Mouse (Mus musculus) liver, postnatal 0 days (tissue): ENCODE results near the gene Cdca7. TPM values are rescaled to one million over a fixed set of nuclear protein-coding genes. Genes with fewer than 3 reads are reported as not detected.

Source experiments
- ATAC-seq: fragments of 200-750 bp; cut with Nextera tagmentation; 2 replicates; pipeline ENCODE4 v1.8.0; 2017; ENCODE audit warnings: mild to moderate bottlenecking, moderate library complexity
- DNase-seq: peaks from one replicate; pipeline ENCODE4 v3.0.0-alpha.2; 2016
- H3K27ac ChIP-seq: fragments of 300-500 bp; sonication (generic); 2 replicates; pipeline ENCODE4 v1.5.1; 2014; ENCODE audit warnings: antibody characterized with exemption, moderate library complexity, mild to moderate bottlenecking, low read depth
- H3K27me3 ChIP-seq: fragments of 300-500 bp; sonication (generic); 2 replicates; pipeline ENCODE4 v1.6.1; 2014; ENCODE audit warnings: low read length, control low read depth, mixed read lengths; ENCODE audit not compliant: insufficient read depth
- H3K36me3 ChIP-seq: fragments of 300-500 bp; sonication (generic); replicated peaks from 2 replicates; pipeline ENCODE4 v1.6.1; 2014; ENCODE audit warnings: mild to moderate bottlenecking, control low read depth, low read length, moderate library complexity, mixed read lengths; ENCODE audit not compliant: insufficient read depth
- H3K4me1 ChIP-seq: fragments of 300-500 bp; sonication (generic); 2 replicates; pipeline ENCODE4 v1.6.1; 2014; ENCODE audit warnings: antibody characterized with exemption, mild to moderate bottlenecking, control low read depth; ENCODE audit not compliant: insufficient read depth
- H3K4me2 ChIP-seq: fragments of 300-500 bp; sonication (generic); 2 replicates; pipeline ENCODE4 v1.6.1; 2014; ENCODE audit warnings: low read depth, mild to moderate bottlenecking, low read length, moderate library complexity, mixed read lengths
- H3K4me3 ChIP-seq: fragments of 300-500 bp; sonication (generic); 2 replicates; pipeline ENCODE4 v1.5.1; 2014; ENCODE audit warnings: low read depth, low read length
- H3K9ac ChIP-seq: fragments of 300-500 bp; sonication (generic); replicated peaks from 2 replicates; pipeline ENCODE4 v1.6.1; 2014; ENCODE audit warnings: mild to moderate bottlenecking, moderate library complexity
- H3K9me3 ChIP-seq: fragments of 300-500 bp; sonication (generic); 2 replicates; pipeline ENCODE4 v1.6.1; 2016; ENCODE audit warnings: mild to moderate bottlenecking, control low read depth, low read length, mixed read lengths
- CTCF ChIP-seq: sonication (generic); IDR thresholded peaks from 2 replicates; pipeline ENCODE4 v1.5.1; 2016; ENCODE audit warnings: antibody characterized with exemption, low read depth
- EP300 ChIP-seq: IDR thresholded peaks from 2 replicates; pipeline ENCODE4 v1.6.1; 2016; ENCODE audit warnings: antibody characterized with exemption, low read depth, mild to moderate bottlenecking
- WGBS: fragments of 180-500 bp; shearing (Covaris S2); extraction: QIAGEN DNeasy Blood & Tissue Kit; methylation state at CpG from one replicate; pipeline ENCODE4 v1.1.7; 2014; ENCODE audit not compliant: insufficient replicate concordance; 5-methylcytosine and 5-hydroxymethylcytosine counted together
- polyA plus RNA-seq: library from polyadenylated mRNA; unstranded; fragments of >200 nt; fragmentation: Nextera tagmentation; extraction: Ambion mirVana; gene quantifications from 2 replicates; pipeline ENCODE4 v1.2.1, GENCODE M21; 2015

The Cdca7 gene
- polyA plus RNA-seq, 1 experiment from 2014 or later: 31.7 TPM

GRCm38 (mm10) chr2:72502041-72502813 lies 26.3 kb downstream of the Cdca7 start:
- Histone ChIP-seq H3K4me2 (no peak overlapping the region), H3K36me3 (no peaks in the 10 kb centered on the region), H3K4me1 (no peaks in the 10 kb centered on the region), H3K27ac (no peak overlapping the region), H3K4me3 (no peak overlapping the region), H3K9me3 (no peaks in the 10 kb centered on the region), H3K9ac (no peak overlapping the region), H3K27me3 (peaks cover 13% of the 10 kb centered on the region; the same call in 1 of the 2 replicates)
- WGBS: 78% methylated on average over 16 of the region's 16 CpGs
- TF ChIP-seq EP300: no peak
- TF ChIP-seq CTCF: no peak
- DNase-seq: no peak
- ATAC-seq: no peak

GRCm38 (mm10) chr2:72503646-72504045 lies 27.7 kb downstream of the Cdca7 start:
- H3K4me2 ChIP-seq: no peak overlapping the region
- ATAC-seq (no peak), DNase-seq (no peak)
- H3K27me3 ChIP-seq: peaks cover 13% of the 10 kb centered on the region; the same call in 1 of the 2 replicates
- no peaks in the 10 kb centered on the region for H3K4me1 ChIP-seq
- TF ChIP-seq CTCF: no peak
- TF ChIP-seq EP300: no peak
- no peak overlapping the region for H3K9ac ChIP-seq
- H3K27ac ChIP-seq: no peak overlapping the region
- H3K4me3 ChIP-seq: no peak overlapping the region
- no peaks in the 10 kb centered on the region for H3K9me3 ChIP-seq
- WGBS: 65% methylated on average over 9 of the region's 9 CpGs
- no peaks in the 10 kb centered on the region for H3K36me3 ChIP-seq

DNA sequence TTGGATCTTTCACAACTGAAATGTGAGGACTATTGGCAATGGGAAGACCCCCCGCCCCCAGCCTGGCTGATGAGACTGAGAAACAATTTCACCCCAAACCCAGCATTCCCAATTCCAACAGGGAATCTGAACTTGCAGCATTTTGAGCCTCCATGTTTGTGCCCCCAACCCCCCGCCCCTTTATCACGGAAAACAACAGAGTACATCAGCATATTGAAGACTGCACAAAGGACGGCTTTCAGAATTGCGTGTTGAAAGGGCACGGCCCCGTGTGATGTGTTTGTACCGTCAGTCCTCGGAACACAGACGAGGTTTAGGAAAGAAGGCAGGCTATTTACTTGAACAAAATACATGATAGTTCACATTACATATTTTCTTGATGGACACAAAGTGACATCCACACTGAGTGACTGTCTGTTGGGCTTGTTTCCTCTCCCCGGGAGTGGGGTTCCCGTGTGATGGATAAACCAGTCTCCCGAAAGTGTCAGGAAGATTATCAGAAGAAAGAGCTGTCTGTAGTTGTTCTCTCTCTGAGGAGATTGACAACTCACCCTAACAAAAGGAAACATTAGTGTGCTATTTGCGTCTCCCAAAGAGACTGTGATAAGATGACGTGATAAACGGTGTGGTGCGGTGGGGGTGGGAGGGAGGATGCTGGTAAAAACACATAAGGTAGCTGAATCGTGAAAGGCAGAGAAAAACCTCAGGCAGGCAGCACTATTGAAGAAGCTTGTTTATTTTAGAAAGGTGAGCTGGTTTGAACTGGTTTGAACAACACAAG lies 32.1 kb downstream of the Cdca7 start:
- no peak overlapping the region for H3K4me2 ChIP-seq
- H3K4me3 ChIP-seq: no peak overlapping the region
- DNase-seq (no peak), ATAC-seq (no peak)
- WGBS: 36% methylated on average over 18 of the region's 18 CpGs
- H3K36me3 ChIP-seq: no peaks in the 10 kb centered on the region
- H3K4me1 ChIP-seq: no peaks in the 10 kb centered on the region
- H3K27me3 ChIP-seq: no peaks in the 10 kb centered on the region
- H3K27ac ChIP-seq: no peak overlapping the region
- no peaks in the 10 kb centered on the region for H3K9me3 ChIP-seq
- TF ChIP-seq CTCF: no peak
- no peak for TF ChIP-seq EP300
- H3K9ac ChIP-seq: no peak overlapping the region

DNA sequence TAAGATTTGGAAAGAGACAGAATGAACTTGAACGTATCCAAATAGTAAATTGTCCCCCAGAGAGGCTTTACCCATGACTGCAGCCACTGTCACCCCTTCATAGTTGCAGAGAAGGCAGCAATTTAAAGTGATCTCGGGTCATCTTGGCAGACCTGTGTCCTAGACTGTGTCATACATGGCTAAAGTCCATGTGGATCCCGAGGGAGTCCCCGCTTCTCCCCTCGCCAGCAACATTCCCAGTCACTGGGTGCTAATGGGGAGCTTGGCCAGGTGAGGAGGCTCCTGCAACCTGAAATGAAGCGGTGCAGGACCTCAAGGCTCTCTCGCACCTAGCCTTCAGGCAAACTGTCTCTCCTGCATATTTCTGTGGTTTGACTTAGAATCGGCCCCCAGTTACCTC lies 32.9 kb downstream of the Cdca7 start:
- 72% methylated on average over 8 of the region's 8 CpGs for WGBS
- no peaks in the 10 kb centered on the region for H3K27me3 ChIP-seq
- DNase-seq: no peak

DNA sequence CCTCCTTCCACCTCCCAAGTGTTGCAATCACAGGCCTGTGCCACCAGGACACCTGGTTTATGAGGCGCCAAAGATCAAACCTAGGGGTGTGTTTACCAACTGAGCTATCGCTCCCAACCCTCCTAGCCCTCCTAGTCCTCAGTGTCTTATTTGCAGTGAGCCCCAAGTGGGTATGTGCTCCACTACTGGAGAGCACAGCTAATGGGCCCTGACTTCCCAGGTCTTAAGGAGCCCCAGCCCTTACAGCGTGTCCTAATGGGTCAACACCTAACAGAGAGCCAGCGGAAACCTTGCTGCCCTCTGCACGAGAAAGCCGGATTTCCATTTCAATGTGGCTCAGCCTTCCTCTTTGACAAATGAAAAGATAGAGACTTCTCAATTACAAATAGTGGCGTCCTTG lies 39.6 kb downstream of the Cdca7 start:
- Histone ChIP-seq H3K4me1 (no peaks in the 10 kb centered on the region), H3K4me3 (no peak overlapping the region), H3K9me3 (no peaks in the 10 kb centered on the region), H3K9ac (no peak overlapping the region), H3K4me2 (no peak overlapping the region), H3K27me3 (peaks cover 17% of the 10 kb centered on the region), H3K27ac (no peak overlapping the region), H3K36me3 (no peaks in the 10 kb centered on the region)
- ATAC-seq: no peak
- DNase-seq: no peak
- TF ChIP-seq CTCF (no peak), EP300 (no peak)
- 43% methylated on average over 7 of the region's 7 CpGs for WGBS

More for the DNA sequence above, 32.9 kb downstream of the Cdca7 start:
- no peak for TF ChIP-seq EP300
- no peak for TF ChIP-seq CTCF
- Histone ChIP-seq H3K4me2 (no peak overlapping the region), H3K4me3 (no peak overlapping the region), H3K27ac (no peak overlapping the region), H3K9ac (no peak overlapping the region), H3K4me1 (no peaks in the 10 kb centered on the region), H3K36me3 (no peaks in the 10 kb centered on the region), H3K9me3 (no peaks in the 10 kb centered on the region)
- no peak for ATAC-seq

DNA sequence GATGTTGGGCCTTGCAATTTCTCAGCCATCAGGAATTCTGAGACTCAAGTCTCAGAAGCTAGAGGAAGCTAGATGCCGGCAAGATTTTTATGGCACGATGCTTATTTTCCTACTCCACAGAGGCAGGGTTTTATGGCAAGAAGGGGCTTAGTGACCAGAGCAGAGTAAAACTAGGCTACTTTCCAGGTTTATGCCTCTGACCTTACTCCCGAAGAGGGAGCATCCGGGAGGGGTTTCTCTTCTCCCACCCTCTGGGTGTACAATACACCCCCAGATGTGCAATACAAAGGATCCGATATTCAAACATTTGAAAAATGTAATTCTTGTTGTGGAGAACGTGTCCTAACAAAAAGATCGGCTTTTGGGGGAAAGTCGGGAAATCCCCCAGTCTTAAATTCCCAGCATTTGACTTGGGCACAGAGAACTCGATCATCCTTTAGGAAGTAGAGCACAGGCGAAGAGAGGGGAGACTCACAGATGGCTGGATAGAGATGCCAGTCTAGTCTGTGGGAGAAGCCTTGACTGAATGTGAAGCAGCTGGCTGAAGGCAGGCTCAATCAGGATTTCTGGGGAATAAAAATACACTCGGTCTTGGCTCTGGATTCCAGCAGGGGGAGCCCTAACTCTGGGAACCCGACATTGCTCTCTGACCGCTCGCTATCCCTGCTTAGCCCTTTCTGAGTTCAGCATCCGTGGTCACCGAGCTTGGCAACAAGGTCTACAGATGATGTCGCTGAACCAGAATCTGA lies 40.2 kb downstream of the Cdca7 start:
- Histone ChIP-seq H3K27ac (no peak overlapping the region), H3K9me3 (no peaks in the 10 kb centered on the region), H3K4me3 (no peak overlapping the region), H3K36me3 (no peaks in the 10 kb centered on the region), H3K4me2 (no peak overlapping the region), H3K9ac (no peak overlapping the region), H3K4me1 (no peaks in the 10 kb centered on the region), H3K27me3 (peaks cover 17% of the 10 kb centered on the region)
- DNase-seq (peak; percentile 78), ATAC-seq (no peak)
- TF ChIP-seq EP300 (no peak), CTCF (peak; percentile 83)
- 25% methylated on average over 17 of the region's 17 CpGs for whole genome bisulfite sequencing
